Mouse (Mus musculus): Measurements from ENCODE around the gene B3gnt6. TPM values are rescaled to one million over a fixed set of nuclear protein-coding genes. Genes with fewer than 3 reads are reported as not detected.

Gene B3gnt6
- polyA plus RNA-seq, 1 experiment from 2014 or later = not detected

DNA sequence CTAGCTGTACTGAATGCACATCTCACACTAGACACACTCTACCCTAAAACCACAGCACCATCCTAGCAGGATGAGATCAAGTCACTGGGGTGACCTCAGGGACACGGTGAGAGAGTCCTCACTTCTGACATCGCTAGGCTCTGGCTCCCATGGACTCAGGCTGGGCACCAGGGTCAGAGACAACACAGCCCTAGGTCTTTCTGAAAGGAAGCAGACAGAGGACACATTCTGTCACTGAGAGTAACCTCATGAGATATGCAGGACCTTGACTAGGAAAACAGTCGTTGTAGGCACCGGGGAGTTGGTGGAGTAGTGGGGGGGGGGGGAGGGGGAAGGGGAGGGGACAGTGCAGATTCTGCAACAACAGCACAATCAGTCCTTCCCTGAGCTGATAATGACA is 25.9 kb downstream of the B3gnt6 start:
- Histone ChIP-seq H3K27me3 (ENCODE audit: poor library complexity, severe bottlenecking) (peaks cover 17% of the 10 kb centered on the region), H3K4me3 (no peak overlapping the region), H3K27ac (0 out of 2 replicates have a peak overlapping the region, but pooled peaks have one; percentile 16), H3K36me3 (replicated peaks) (no peaks in the 10 kb centered on the region), H3K4me1 (peaks cover 46% of the 10 kb centered on the region), H3K9me3 (no peaks in the 10 kb centered on the region)
- DNase-seq (ENCODE audit: extremely low spot score, low spot score) = no peak
- 67% methylated on average over 4 of the region's 4 CpGs for WGBS

DNA sequence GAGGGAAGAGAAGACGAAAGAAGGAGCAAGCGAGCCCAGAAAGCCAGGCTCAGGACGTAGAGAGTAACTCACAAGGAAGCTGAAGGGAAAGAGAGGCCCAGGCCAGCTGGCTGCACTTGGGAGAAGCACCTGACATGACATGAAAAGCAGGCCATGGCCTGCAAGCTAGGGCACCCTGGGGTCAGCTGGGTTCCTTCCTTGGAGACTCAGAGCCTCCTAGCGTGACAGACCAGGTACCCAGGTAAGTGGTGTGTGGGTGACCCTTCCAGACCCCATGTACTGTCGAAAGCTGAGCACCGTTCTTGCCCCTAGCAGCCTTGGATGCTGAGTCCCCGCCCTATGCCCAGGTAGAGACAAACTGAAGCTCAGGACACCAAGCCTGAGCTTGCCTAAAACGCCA is 26.6 kb downstream of the B3gnt6 start:
- no peak for DNase-seq (ENCODE audit: extremely low spot score, low spot score)
- H3K4me1 ChIP-seq = peaks cover 39% of the 10 kb centered on the region
- H3K9me3 ChIP-seq = no peaks in the 10 kb centered on the region
- peaks cover 17% of the 10 kb centered on the region for H3K27me3 ChIP-seq (ENCODE audit: poor library complexity, severe bottlenecking)
- no peaks in the 10 kb centered on the region for H3K36me3 ChIP-seq (replicated peaks)
- 88% methylated on average over 8 of the region's 8 CpGs for WGBS
- H3K4me3 ChIP-seq = no peak overlapping the region
- peak overlapping the region; percentile 48; the same call in 1 of the 2 replicates for H3K27ac ChIP-seq

DNA sequence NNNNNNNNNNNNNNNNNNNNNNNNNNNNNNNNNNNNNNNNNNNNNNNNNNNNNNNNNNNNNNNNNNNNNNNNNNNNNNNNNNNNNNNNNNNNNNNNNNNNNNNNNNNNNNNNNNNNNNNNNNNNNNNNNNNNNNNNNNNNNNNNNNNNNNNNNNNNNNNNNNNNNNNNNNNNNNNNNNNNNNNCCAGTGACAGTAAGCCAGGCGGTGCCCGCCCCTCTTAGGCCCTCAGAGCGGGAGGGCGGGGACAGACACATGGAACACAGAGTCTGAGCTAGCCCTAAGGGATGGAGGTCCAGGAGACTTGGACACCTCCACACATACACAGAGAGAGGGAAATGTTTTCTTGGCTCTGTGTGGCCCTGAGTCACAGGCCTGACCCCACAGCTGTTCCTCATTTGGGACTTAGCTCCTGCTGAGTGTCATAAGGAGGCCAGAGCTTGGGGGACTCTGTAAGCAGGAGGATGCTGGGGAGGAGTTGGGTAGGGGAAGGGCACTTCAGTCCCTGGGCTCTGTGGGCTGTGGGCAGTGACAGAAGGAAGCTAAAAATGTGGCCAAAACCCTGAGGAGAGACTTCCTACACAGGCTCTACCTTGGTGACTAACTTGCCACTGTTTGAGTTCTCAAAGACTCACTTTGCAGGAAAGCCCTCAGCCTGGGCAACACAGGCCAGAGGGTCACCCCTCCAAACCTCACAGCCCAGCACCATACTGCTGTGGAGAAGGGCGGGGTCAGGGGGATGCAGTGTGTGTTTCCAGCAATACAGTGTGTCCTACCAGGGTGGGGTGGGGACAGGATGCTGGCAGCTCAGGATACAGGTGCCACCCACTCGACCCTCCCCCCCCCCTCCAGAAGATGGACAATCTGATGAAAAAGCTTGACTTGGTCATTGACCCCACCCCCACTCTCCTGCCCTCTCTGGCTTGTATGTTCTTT is 27.9 kb downstream of the B3gnt6 start:
- DNase-seq (ENCODE audit: extremely low spot score, low spot score) = no peak
- H3K36me3 ChIP-seq (replicated peaks) = no peaks in the 10 kb centered on the region
- H3K4me3 ChIP-seq = 0 out of 2 replicates have a peak overlapping the region, but pooled peaks have one; percentile 5
- H3K27ac ChIP-seq = peak overlapping the region; percentile 65
- 50% methylated on average over 6 of the region's 6 CpGs for WGBS
- H3K4me1 ChIP-seq = peaks cover 29% of the 10 kb centered on the region
- H3K9me3 ChIP-seq = no peaks in the 10 kb centered on the region
- H3K27me3 ChIP-seq (ENCODE audit: poor library complexity, severe bottlenecking) = peaks cover 6% of the 10 kb centered on the region

GRCm38 (mm10) chr7:98164999-98165528 is 34.2 kb downstream of the B3gnt6 start:
- 77% methylated on average over 10 of the region's 10 CpGs for WGBS
- Histone ChIP-seq H3K4me3 (no peak overlapping the region), H3K36me3 (replicated peaks) (no peaks in the 10 kb centered on the region), H3K9me3 (no peaks in the 10 kb centered on the region), H3K27me3 (ENCODE audit: poor library complexity, severe bottlenecking) (no peaks in the 10 kb centered on the region), H3K27ac (peak overlapping the region; percentile 77), H3K4me1 (peaks cover 26% of the 10 kb centered on the region)
- DNase-seq (ENCODE audit: extremely low spot score, low spot score) = no peak

- DNase-seq (ENCODE audit: extremely low spot score, low spot score) = no peak
- 0 out of 2 replicates have a peak overlapping the region, but pooled peaks have one; percentile 77 for H3K27ac ChIP-seq
- peaks cover 32% of the 10 kb centered on the region for H3K4me1 ChIP-seq
- no peaks in the 10 kb centered on the region for H3K9me3 ChIP-seq
- 82% methylated on average over 9 of the region's 9 CpGs for WGBS
- H3K4me3 ChIP-seq = no peak overlapping the region
- no peaks in the 10 kb centered on the region for H3K36me3 ChIP-seq (replicated peaks)
- no peaks in the 10 kb centered on the region for H3K27me3 ChIP-seq (ENCODE audit: poor library complexity, severe bottlenecking)
Observed at GRCm38 (mm10) chr7:98164382-98164998, 34.8 kb downstream of the B3gnt6 start.

DNA sequence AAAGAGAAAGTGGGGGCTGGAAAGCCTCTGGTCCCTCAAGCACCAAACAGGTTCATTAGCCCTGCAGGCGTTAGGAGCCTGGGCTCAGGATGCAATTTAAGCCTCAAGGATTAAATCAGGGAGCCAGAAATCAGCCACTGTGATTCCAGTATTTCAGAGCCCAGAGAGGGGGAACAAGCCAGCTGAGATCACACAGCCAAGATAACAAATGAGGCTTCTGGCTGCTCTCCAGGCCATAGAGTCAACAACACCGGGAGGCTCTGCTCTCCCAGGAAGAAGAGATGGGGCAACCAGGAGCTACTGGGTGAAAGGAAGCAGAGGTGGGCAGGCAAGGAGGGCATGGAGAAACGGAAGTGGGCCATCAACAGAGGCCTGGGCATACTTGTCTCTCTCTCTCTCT is 35.6 kb downstream of the B3gnt6 start:
- H3K27me3 ChIP-seq (ENCODE audit: poor library complexity, severe bottlenecking) = no peaks in the 10 kb centered on the region
- DNase-seq (ENCODE audit: extremely low spot score, low spot score) = no peak
- H3K9me3 ChIP-seq = no peaks in the 10 kb centered on the region
- H3K4me1 ChIP-seq = peaks cover 40% of the 10 kb centered on the region
- WGBS = 57% methylated on average over 3 of the region's 3 CpGs
- H3K36me3 ChIP-seq (replicated peaks) = no peaks in the 10 kb centered on the region
- no peak overlapping the region for H3K27ac ChIP-seq
- H3K4me3 ChIP-seq = no peak overlapping the region

- no peaks in the 10 kb centered on the region for H3K27me3 ChIP-seq (ENCODE audit: poor library complexity, severe bottlenecking)
- peaks cover 52% of the 10 kb centered on the region for H3K4me1 ChIP-seq
- H3K4me3 ChIP-seq = no peak overlapping the region
- WGBS = 83% methylated on average over 6 of the region's 6 CpGs
- no peaks in the 10 kb centered on the region for H3K9me3 ChIP-seq
- no peak for DNase-seq (ENCODE audit: extremely low spot score, low spot score)
- no peak overlapping the region for H3K27ac ChIP-seq
- no peaks in the 10 kb centered on the region for H3K36me3 ChIP-seq (replicated peaks)
Observed at GRCm38 (mm10) chr7:98162239-98162638, 37.0 kb downstream of the B3gnt6 start.

GRCm38 (mm10) chr7:98160041-98160740 is 39.1 kb downstream of the B3gnt6 start:
- 0 out of 2 replicates have a peak, but pooled peaks cover 3% of the 10 kb centered on the region for H3K27me3 ChIP-seq (ENCODE audit: poor library complexity, severe bottlenecking)
- H3K4me3 ChIP-seq = no peak overlapping the region
- no peak for DNase-seq (ENCODE audit: extremely low spot score, low spot score)
- H3K4me1 ChIP-seq = peaks cover 61% of the 10 kb centered on the region
- no peaks in the 10 kb centered on the region for H3K9me3 ChIP-seq
- H3K36me3 ChIP-seq (replicated peaks) = no peaks in the 10 kb centered on the region
- peak overlapping the region; percentile 51; the same call in 1 of the 2 replicates for H3K27ac ChIP-seq
- 61% methylated on average over 8 of the region's 8 CpGs for WGBS

DNA sequence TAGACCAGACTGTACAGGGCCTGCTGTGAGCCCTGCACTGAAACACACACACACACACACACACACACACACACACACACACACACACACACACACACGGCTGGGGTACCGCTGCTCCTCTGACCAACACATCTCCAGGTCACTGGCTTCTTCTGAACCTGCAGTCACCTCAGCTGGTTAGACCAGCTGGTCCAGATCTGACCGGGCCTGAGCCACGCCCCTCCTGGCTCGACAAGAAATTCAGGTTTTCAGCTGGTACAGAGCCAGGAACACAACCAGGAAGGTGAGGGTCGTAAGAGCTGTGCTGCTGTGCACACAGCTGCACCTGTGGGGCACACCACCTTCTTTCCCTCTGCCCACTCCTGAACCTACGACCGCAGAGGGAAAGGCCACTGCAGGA is 40.8 kb downstream of the B3gnt6 start:
- H3K36me3 ChIP-seq (replicated peaks) = no peaks in the 10 kb centered on the region
- 59% methylated on average over 8 of the region's 8 CpGs for WGBS
- H3K9me3 ChIP-seq = no peaks in the 10 kb centered on the region
- H3K4me1 ChIP-seq = peaks cover 54% of the 10 kb centered on the region
- no peak overlapping the region for H3K27ac ChIP-seq
- no peak overlapping the region for H3K4me3 ChIP-seq
- H3K27me3 ChIP-seq (ENCODE audit: poor library complexity, severe bottlenecking) = 0 out of 2 replicates have a peak, but pooled peaks cover 3% of the 10 kb centered on the region
- DNase-seq (ENCODE audit: extremely low spot score, low spot score) = no peak

DNA sequence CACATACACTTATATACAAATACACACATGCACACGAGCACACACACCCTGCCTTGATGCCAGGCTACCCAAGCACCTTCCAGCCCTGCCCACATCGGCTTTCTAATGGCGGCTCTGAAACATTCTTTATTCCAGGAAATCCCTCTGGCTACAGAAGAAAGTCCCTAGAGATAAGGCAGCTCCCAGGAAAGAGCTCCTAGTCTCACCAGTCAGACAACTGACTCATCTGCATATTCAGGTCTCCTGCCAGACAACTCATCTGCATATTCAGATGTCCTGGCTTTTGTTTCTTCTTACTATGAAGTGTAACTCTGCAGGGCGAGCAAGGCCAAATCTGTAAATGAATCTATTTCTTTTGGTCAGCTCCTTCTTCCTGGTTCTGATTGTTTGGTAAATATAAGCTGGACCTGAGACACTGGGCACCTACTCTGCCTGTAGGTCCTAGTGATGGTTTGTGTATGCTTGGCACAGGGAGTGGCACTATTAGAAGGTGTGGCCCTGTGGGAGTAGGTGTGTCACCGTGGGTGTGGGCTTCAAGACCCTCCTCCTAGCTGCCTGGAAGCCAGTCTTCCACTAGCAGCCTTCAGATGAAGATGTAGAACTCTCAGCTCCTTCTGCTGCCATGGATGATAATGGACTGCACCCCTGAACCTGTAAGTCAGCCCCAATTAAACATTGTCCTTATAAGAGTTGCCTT is 41.5 kb downstream of the B3gnt6 start:
- WGBS = 70% methylated on average over 5 of the region's 5 CpGs

GRCm38 (mm10) chr7:98156280-98156665 is 43.0 kb downstream of the B3gnt6 start:
- H3K27me3 ChIP-seq (ENCODE audit: poor library complexity, severe bottlenecking) = 0 out of 2 replicates have a peak, but pooled peaks cover 10% of the 10 kb centered on the region
- H3K4me3 ChIP-seq = no peak overlapping the region
- no peak for DNase-seq (ENCODE audit: extremely low spot score, low spot score)
- peak overlapping the region; percentile 48 for H3K27ac ChIP-seq
- H3K4me1 ChIP-seq = peaks cover 57% of the 10 kb centered on the region
- WGBS = 63% methylated on average over 3 of the region's 3 CpGs
- no peaks in the 10 kb centered on the region for H3K36me3 ChIP-seq (replicated peaks)
- no peaks in the 10 kb centered on the region for H3K9me3 ChIP-seq

More for the DNA sequence above, 41.5 kb downstream of the B3gnt6 start:
- no peak overlapping the region for H3K27ac ChIP-seq
- peaks cover 54% of the 10 kb centered on the region for H3K4me1 ChIP-seq
- no peak overlapping the region for H3K4me3 ChIP-seq
- no peak for DNase-seq (ENCODE audit: extremely low spot score, low spot score)
- no peaks in the 10 kb centered on the region for H3K9me3 ChIP-seq
- 0 out of 2 replicates have a peak, but pooled peaks cover 4% of the 10 kb centered on the region for H3K27me3 ChIP-seq (ENCODE audit: poor library complexity, severe bottlenecking)
- no peaks in the 10 kb centered on the region for H3K36me3 ChIP-seq (replicated peaks)

Measured in forebrain, embryonic 10.5 days (tissue).